Mouse (Mus musculus): ENCODE data around the gene Cacng8. TPM values are rescaled to one million over a fixed set of nuclear protein-coding genes. Genes with fewer than 3 reads are reported as not detected.
A peak's percentile ranks its signal among the peaks of the same experiment; 100 is the strongest.

The Cacng8 gene
- total and polyA plus RNA-seq, 3 experiments: 5.6 to 9.2 TPM; not detected in 1

- Histone ChIP-seq H3K27ac (ENCODE audit: control insufficient read depth, low read depth, low read length) (no peak overlapping the region), H3K9me3 (replicated peaks; ENCODE audit: insufficient read depth, low read length) (no peaks in the 10 kb centered on the region), H3K27me3 (ENCODE audit: control insufficient read depth in 1 of 2, insufficient read depth in 2 of 2, low read length in 2 of 2) (no peaks in the 10 kb centered on the region; a peak in 1 of 4 replicates), H3K9ac (ENCODE audit: control insufficient read depth, low read depth, low read length, poor library complexity, severe bottlenecking) (peak overlapping the region; percentile 30; the same call in 1 of the 2 replicates), H3K79me2 (ENCODE audit: control insufficient read depth, insufficient read depth, low read length, poor library complexity) (no peaks in the 10 kb centered on the region), H3K36me3 (ENCODE audit: control insufficient read depth in 1 of 2, insufficient read depth in 2 of 2, low read length in 2 of 2) (no peaks in the 10 kb centered on the region), H3K4me1 (ENCODE audit: control insufficient read depth in 1 of 2, insufficient read depth in 2 of 2, low read length in 2 of 2) (no peaks in the 10 kb centered on the region), H3K4me3 (ENCODE audit: control insufficient read depth in 1 of 2, insufficient read depth in 1 of 2, low read depth in 2 of 2, low read length in 2 of 2) (peak overlapping the region; percentile 9 to 20; a peak in 2 of 4 replicates)
- DNase-seq (ENCODE audit: low read depth, low spot score): no peak
- no peak for TF ChIP-seq CTCF (IDR thresholded peaks at IDR 0.05 in 2 of 3, conservative IDR thresholded peaks at IDR 0.05 in 1 of 3; ENCODE audit: control insufficient read depth in 1 of 3, insufficient read depth in 1 of 3, low read depth in 2 of 3, low read length in 3 of 3, poor library complexity in 1 of 3, severe bottlenecking in 1 of 3)
- TF ChIP-seq POLR2AphosphoS2 (IDR thresholded peaks at IDR 0.05; ENCODE audit: low read length): no peak
- TF ChIP-seq NELFE (IDR thresholded peaks at IDR 0.05; ENCODE audit: low read depth, low read length): no peak
Observed at GRCm38 (mm10) chr7:3422051-3422450, 31.6 kb downstream of the Cacng8 start.

- H3K36me3 ChIP-seq (ENCODE audit: control insufficient read depth in 1 of 2, insufficient read depth in 2 of 2, low read length in 2 of 2): no peaks in the 10 kb centered on the region
- no peaks in the 10 kb centered on the region for H3K9me3 ChIP-seq (replicated peaks; ENCODE audit: insufficient read depth, low read length)
- H3K4me3 ChIP-seq (ENCODE audit: control insufficient read depth in 1 of 2, insufficient read depth in 1 of 2, low read depth in 2 of 2, low read length in 2 of 2): no peak overlapping the region
- no peaks in the 10 kb centered on the region; a peak in 2 of 4 replicates for H3K27me3 ChIP-seq (ENCODE audit: control insufficient read depth in 1 of 2, insufficient read depth in 2 of 2, low read length in 2 of 2)
- H3K9ac ChIP-seq (ENCODE audit: control insufficient read depth, low read depth, low read length, poor library complexity, severe bottlenecking): no peak overlapping the region
- H3K79me2 ChIP-seq (ENCODE audit: control insufficient read depth, insufficient read depth, low read length, poor library complexity): no peaks in the 10 kb centered on the region
- H3K27ac ChIP-seq (ENCODE audit: control insufficient read depth, low read depth, low read length): no peak overlapping the region
- H3K4me1 ChIP-seq (ENCODE audit: control insufficient read depth in 1 of 2, insufficient read depth in 2 of 2, low read length in 2 of 2): no peaks in the 10 kb centered on the region
- TF ChIP-seq SMC3 (IDR thresholded peaks at IDR 0.05; ENCODE audit: low read depth, low read length) (no peak), HCFC1 (IDR thresholded peaks at IDR 0.05; ENCODE audit: low read depth, low read length) (no peak), GABPA (IDR thresholded peaks at IDR 0.05; ENCODE audit: low read depth, low read length) (no peak), EP300 (IDR thresholded peaks at IDR 0.05; ENCODE audit: low read depth in 1 of 2, low read length in 2 of 2) (no peak), MYC (IDR thresholded peaks at IDR 0.05; ENCODE audit: low read depth, low read length) (no peak), MAZ (IDR thresholded peaks at IDR 0.05; ENCODE audit: low read depth, low read length) (no peak), RAD21 (IDR thresholded peaks at IDR 0.05; ENCODE audit: low read depth, low read length) (no peak), TCF12 (IDR thresholded peaks at IDR 0.05; ENCODE audit: low read depth, low read length) (no peak), RCOR1 (IDR thresholded peaks at IDR 0.05; ENCODE audit: low read depth, low read length) (no peak), NELFE (IDR thresholded peaks at IDR 0.05; ENCODE audit: low read depth, low read length) (no peak), POLR2AphosphoS2 (IDR thresholded peaks at IDR 0.05; ENCODE audit: low read length) (no peak)
- DNase-seq (ENCODE audit: low read depth, low spot score): no peak
Observed at GRCm38 (mm10) chr7:3423430-3423829, 32.9 kb downstream of the Cacng8 start.

GRCm38 (mm10) chr7:3423895-3424294, 33.4 kb downstream of the Cacng8 start, which contains the start of gene Cacng6:
Gene Cacng6 (plus strand): TSS chr7:3424195.
- Histone ChIP-seq H3K36me3 (ENCODE audit: control insufficient read depth in 1 of 2, insufficient read depth in 2 of 2, low read length in 2 of 2) (no peaks in the 10 kb centered on the region), H3K9me3 (replicated peaks; ENCODE audit: insufficient read depth, low read length) (no peaks in the 10 kb centered on the region), H3K4me1 (ENCODE audit: control insufficient read depth in 1 of 2, insufficient read depth in 2 of 2, low read length in 2 of 2) (no peaks in the 10 kb centered on the region), H3K27ac (ENCODE audit: control insufficient read depth, low read depth, low read length) (no peak within 1 kb of the TSS), H3K4me3 (ENCODE audit: control insufficient read depth in 1 of 2, insufficient read depth in 1 of 2, low read depth in 2 of 2, low read length in 2 of 2) (no peak within 1 kb of the TSS), H3K27me3 (ENCODE audit: control insufficient read depth in 1 of 2, insufficient read depth in 2 of 2, low read length in 2 of 2) (no peaks in the 10 kb centered on the region; a peak in 2 of 4 replicates), H3K79me2 (ENCODE audit: control insufficient read depth, insufficient read depth, low read length, poor library complexity) (no peaks in the 10 kb centered on the region), H3K9ac (ENCODE audit: control insufficient read depth, low read depth, low read length, poor library complexity, severe bottlenecking) (no peak within 1 kb of the TSS)
- TF ChIP-seq KAT2A (conservative IDR thresholded peaks at IDR 0.05; ENCODE audit: low read depth, low read length) (no peak), BHLHE40 (IDR thresholded peaks at IDR 0.05; ENCODE audit: borderline replicate concordance, low read depth, low read length) (no peak), USF2 (IDR thresholded peaks at IDR 0.05; ENCODE audit: borderline replicate concordance in 1 of 2, insufficient read depth in 1 of 2, low read depth in 1 of 2, low read length in 2 of 2) (no peak), UBTF (IDR thresholded peaks at IDR 0.05; ENCODE audit: borderline replicate concordance, insufficient read depth, low read depth, low read length) (no peak), ZMIZ1 (IDR thresholded peaks at IDR 0.05; ENCODE audit: low read depth, low read length) (no peak), SIN3A (IDR thresholded peaks at IDR 0.05; ENCODE audit: low read length) (no peak), TCF12 (IDR thresholded peaks at IDR 0.05; ENCODE audit: low read depth, low read length) (no peak), ETS1 (IDR thresholded peaks at IDR 0.05; ENCODE audit: low read depth, low read length) (no peak), CHD1 (IDR thresholded peaks at IDR 0.05; ENCODE audit: low read depth, low read length) (no peak), HCFC1 (IDR thresholded peaks at IDR 0.05; ENCODE audit: low read depth, low read length) (no peak), MEF2A (IDR thresholded peaks at IDR 0.05; ENCODE audit: extremely low read depth, insufficient replicate concordance, low read depth, low read length, poor library complexity, severe bottlenecking) (no peak), MAFK (IDR thresholded peaks at IDR 0.05; ENCODE audit: borderline replicate concordance, low read depth, low read length) (no peak)
- no peak for DNase-seq (ENCODE audit: low read depth, low spot score)

Data from MEL (cell line).